ENCODE assay signal across 19 mouse cellular contexts in the genomic region with DNA sequence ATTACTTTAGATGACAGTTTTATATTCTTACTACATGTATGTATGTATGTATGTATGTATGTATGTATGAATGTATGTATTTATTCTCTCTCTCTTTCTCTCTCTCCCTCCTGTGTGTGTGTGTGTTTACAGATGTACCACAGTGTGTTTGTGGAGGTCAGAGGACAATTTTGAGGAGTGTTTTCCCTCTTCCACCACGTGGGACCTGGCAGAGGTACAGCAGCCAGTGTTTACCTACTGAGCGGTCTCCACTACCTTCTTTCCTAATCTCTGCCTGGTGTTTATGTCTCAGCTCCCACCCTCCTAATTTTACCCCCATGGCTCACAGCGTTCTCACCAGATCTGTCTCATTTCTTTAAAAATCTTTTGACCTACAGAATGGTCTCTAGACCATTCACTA. TPM values are rescaled to one million over a fixed set of nuclear protein-coding genes. Genes with fewer than 3 reads are reported as not detected.
"Had no signal": no experiment of that assay in that cellular context is flagged by ENCODE, and none has a peak within 500 bp of the region (broad histone marks: within the 10 kb centered on the region; RNA-seq: fewer than 3 reads in every experiment).

No protein-coding gene starts in this region.

- H3K36me3 ChIP-seq: kidney, embryonic 15.5 days; limb, embryonic 12.5 days; limb, embryonic 15.5 days; midbrain, embryonic 12.5 days; midbrain, embryonic 15.5 days; neural tube, embryonic 12.5 days; neural tube, embryonic 15.5 days had no signal

- H3K4me2 ChIP-seq: kidney, embryonic 15.5 days; limb, embryonic 12.5 days; limb, embryonic 15.5 days; lung, embryonic 14.5 days; midbrain, embryonic 12.5 days; midbrain, embryonic 15.5 days; neural tube, embryonic 12.5 days; neural tube, embryonic 15.5 days had no signal

- H3K4me3 ChIP-seq: kidney, embryonic 15.5 days; limb, embryonic 12.5 days; limb, embryonic 15.5 days; midbrain, embryonic 12.5 days; midbrain, embryonic 15.5 days; neural tube, embryonic 12.5 days; neural tube, embryonic 15.5 days had no signal

- ATAC-seq: inflammation-experienced regulatory T-cells, adult 6 months; lung, postnatal 0 days; midbrain, embryonic 15.5 days had no signal

- H3K9me3 ChIP-seq: kidney, embryonic 15.5 days; limb, embryonic 12.5 days; limb, embryonic 15.5 days; midbrain, embryonic 12.5 days; midbrain, embryonic 15.5 days; neural tube, embryonic 12.5 days; neural tube, embryonic 15.5 days had no signal

- H3K27ac ChIP-seq: kidney, embryonic 15.5 days; limb, embryonic 12.5 days; limb, embryonic 15.5 days; macrophage; midbrain, embryonic 12.5 days; midbrain, embryonic 15.5 days; neural tube, embryonic 12.5 days; neural tube, embryonic 15.5 days had no signal

- DNase-seq: kidney, postnatal 14 days; kidney, postnatal 4 days; left cerebral cortex, postnatal 4 days; lung, embryonic 14.5 days; right cerebral cortex, adult 18-20 months; right cerebral cortex, postnatal 14 days; right cerebral cortex, postnatal 4 days; thymus, postnatal 25 days had no signal

- H3K9ac ChIP-seq: kidney, embryonic 15.5 days; limb, embryonic 12.5 days; limb, embryonic 15.5 days; lung, embryonic 14.5 days; midbrain, embryonic 12.5 days; midbrain, embryonic 15.5 days; neural tube, embryonic 12.5 days; neural tube, embryonic 15.5 days had no signal

- H3K4me1 ChIP-seq: limb, embryonic 15.5 days; midbrain, embryonic 15.5 days; neural tube, embryonic 15.5 days had no signal

- H3K27me3 ChIP-seq: kidney, embryonic 15.5 days; limb, embryonic 12.5 days; limb, embryonic 15.5 days; midbrain, embryonic 12.5 days; midbrain, embryonic 15.5 days; neural tube, embryonic 12.5 days; neural tube, embryonic 15.5 days had no signal

RNA-seq across cellular contexts. Expression of a gene that starts 26.7 kb away (rescaled TPM):
- total RNA-seq: megakaryocyte, adult 5-6 weeks had no signal
- polyA plus RNA-seq: macrophage had no signal
